Mouse (Mus musculus) heart, postnatal 0 days (tissue): ENCODE measurements at regions not wholly inside any gene's neighbourhood (a gene's known extent, or its start where the extent isn't known, plus 50 kb on each side); places are given as distances from the start of the nearest gene placed in this dataset.

Experiments used
- CTCF ChIP-seq: IDR thresholded peaks from 2 replicates; pipeline ENCODE4 v1.5.1; 2016; ENCODE audit warnings: antibody characterized with exemption, control low read depth, low read depth
- EP300 ChIP-seq: IDR thresholded peaks from 2 replicates; pipeline ENCODE4 v1.6.1; 2016; ENCODE audit warnings: antibody characterized with exemption, low read depth

GRCm38 (mm10) chr13:79443113-79443512 lies 1243.6 kb upstream of the Nr2f1 start:
- TF ChIP-seq EP300, result no peak
- no peak for TF ChIP-seq CTCF
